Mouse (Mus musculus): ENCODE measurements around the gene Ep400. TPM values are rescaled to one million over a fixed set of nuclear protein-coding genes. Genes with fewer than 3 reads are reported as not detected.

Gene Ep400
- total RNA-seq, 2 experiments from 2014 or later = 34.9 to 51.7 TPM

DNA sequence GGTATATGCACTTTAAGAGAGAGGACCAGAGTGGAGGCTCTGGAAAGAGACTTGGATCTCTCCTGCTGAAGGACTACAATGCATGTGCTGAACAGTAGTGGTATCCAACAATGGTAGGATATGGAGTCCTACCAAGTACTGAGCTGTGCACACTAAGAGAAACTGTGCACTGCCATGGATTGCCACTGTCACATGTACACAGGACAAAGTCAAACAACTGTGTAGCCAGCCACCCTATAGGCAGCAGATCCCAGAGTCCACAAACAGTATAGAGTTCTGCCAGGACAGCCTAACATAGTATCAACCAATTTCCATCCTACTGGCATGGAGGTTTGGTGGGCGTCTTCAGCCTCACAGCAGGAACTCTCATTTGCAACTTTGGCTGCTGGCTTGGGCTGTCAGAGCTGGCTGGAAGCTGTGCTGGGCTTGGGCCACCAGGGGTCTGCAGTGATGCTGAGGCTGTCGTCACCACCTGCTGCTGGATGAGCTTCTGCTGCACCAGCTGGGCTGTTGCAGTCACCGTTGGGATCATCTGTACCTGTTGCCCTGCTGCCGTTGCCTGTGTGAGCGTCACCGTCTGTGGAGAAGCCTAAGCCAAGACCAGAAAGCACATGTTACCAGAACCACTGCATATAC is 104.9 kb downstream of the Ep400 start:
- DNase-seq = no peak

DNA sequence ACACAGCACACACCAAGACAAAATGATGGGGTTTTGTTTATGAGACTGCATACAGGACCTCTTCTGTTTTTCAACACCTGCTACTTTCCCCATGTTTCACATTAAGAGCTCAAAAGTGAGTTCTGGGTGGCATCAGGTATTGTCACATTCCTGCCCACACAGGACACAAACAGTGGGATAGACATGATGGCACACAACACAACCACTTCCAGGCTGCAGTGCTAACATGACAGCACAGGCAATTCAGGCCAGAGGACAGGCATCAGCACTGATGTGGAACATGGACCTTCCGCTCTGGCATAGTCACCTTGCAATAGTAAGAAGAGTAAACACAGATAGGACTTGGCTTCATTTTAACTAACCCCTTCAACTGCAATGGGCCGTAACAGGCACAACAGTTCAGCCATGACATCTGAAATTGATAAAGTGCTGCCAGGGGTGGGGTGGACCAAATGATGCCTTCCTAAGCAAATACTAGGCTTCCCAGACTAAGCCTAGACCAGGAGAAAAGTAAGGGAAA is 105.7 kb downstream of the Ep400 start:
- DNase-seq = no peak

DNA sequence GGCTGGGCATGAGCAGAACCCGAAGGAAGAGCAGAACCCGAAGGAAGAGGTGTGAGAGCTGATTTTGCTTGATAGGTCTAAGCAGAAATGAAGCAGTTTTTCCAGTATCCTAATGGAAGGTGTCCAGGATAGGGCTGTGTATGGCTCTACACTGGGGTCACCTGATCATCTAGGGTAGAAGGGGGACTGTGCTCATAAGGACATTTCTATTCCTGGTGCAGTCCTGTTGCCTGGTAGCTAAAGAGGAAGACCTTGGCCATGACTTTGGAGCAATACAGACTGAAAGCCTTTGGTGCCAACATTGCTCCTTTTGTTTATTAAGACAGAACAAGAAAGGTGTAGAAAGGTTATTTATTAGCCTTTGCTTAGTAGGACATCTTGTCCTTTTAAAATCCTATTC is 106.5 kb downstream of the Ep400 start:
- no peak for DNase-seq

DNA sequence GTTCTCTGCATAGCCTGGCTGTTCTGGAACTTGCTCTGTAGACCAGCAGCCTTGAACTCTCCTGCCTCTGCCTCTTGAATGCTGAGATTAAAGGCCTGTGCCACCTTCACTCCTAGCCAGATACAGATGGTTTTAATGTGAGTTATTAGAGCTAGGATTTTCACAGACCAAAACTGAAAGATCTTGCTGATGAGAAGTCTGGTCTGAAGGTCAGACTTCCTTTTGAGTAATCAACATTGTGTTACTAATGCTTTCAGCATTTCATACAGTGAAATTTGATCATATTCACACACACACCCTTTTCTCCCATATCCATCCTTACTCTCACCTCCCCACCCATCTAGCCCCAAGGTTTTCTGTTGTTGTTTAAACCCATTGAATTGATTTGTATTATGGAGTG is 110.8 kb downstream of the Ep400 start:
- no peak for DNase-seq

DNA sequence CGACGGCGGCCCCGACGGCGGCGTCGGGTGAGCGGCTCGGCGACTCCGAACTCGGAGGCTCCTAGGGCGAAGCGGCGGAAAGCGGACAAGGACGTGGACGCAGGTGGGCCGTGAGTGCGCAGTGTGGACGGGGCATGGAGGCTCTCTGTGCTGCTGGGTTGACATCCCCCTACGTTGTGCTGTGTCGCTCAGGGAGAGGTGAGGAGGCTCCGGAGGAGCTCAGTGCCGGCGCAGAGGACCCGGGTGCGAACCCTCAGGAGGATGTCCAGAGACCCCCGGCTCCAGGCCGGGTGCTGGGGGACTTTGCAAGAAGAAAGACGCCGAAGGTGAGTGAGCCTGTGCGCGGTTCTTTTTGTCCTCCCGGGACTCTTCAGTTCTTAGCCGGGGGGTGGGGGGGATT is 116.8 kb downstream of the Ep400 start:
- DNase-seq = no peak

DNA sequence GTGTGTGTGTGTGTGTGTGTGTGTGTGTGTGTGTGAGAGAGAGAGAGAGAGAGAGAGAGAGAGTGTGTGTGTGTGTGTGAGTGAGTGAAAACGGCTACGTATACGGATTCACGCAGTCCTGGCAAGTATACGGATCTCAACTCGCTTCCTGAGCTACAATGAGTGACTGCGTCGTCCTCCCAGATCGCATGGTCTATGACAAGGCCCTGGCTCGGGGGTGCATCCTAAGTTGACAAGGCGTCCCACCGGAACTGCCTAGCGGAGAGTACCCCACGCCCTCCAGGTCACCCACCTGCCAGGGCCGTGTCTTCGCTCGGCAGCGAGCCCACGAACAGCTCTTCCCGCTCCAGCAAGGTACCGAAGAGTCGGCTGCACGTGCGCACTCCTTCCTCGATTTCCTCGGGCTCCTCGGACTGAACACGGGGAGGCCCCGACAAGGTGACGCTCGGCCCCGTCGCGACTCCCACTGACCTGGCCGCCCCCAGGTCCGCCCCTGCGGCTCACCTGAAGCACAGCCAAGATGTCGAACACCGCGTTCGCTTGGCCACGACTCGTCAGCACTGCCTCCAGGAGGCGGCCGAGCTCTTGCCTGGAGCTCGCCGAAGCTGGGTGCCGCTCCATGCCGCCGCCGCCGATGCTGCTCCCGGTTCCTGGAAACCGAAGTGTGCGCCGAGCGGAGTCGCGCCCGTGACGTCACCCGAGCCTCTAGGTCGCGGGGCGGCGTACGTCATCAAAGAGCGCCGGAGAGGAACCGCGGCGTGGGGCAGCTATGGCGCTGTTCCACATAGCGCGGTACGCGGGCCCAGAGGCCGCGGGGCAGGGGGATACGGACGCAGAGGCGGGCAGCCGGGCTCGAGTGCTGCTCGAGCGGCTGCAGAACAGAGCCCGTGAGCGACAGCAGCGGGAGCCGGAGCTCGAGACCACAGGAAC is 117.5 kb downstream of the Ep400 start, which contains the start of the genes Noc4l and Ddx51:
TSS of gene Noc4l (minus strand) at position 699 of the 930 bp plus-strand sequence.
TSS of gene Ddx51 (plus strand) at position 733 of the 930 bp plus-strand sequence.
- peak; percentile 99 for DNase-seq

DNA sequence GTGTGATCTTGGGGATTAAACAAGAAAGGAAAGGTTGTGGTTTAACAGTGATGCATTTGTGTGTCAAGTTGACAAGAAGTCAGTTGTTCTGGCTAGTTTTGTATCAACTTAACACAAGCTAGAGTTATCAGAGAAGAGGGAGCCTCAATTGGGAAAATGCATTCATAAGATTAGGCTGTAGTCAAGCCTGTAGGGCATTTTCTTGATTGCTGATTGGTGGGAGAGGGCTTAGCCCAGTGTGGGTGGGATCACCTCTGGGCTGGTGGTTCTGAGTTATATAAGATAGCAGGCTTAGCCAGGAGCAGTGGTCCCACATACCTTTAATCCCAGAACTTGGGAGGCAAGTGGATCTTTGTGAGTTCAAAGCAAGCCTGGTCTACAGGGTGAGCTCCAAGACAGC is 124.1 kb downstream of the Ep400 start:
- no peak for DNase-seq

DNA sequence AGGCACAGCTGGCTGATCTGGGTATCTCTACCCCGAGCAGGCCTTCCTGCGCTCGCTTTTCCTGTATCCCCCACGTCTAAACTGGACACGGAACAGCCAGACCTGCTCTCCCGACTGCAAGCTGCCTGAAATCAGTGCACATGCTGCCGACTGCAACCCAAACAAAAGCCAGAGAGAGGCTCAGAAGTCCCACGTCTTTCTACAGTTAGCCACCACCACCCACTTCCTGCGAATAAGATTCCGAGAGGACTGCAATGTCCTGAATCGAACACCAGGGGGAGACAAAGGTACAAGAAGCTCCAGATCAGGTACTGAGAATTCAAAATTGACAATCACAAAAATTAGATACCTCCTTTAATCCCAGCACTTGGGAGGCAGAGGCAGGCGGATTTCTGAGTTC is 131.1 kb downstream of the Ep400 start:
- peak; percentile 46 for DNase-seq

DNA sequence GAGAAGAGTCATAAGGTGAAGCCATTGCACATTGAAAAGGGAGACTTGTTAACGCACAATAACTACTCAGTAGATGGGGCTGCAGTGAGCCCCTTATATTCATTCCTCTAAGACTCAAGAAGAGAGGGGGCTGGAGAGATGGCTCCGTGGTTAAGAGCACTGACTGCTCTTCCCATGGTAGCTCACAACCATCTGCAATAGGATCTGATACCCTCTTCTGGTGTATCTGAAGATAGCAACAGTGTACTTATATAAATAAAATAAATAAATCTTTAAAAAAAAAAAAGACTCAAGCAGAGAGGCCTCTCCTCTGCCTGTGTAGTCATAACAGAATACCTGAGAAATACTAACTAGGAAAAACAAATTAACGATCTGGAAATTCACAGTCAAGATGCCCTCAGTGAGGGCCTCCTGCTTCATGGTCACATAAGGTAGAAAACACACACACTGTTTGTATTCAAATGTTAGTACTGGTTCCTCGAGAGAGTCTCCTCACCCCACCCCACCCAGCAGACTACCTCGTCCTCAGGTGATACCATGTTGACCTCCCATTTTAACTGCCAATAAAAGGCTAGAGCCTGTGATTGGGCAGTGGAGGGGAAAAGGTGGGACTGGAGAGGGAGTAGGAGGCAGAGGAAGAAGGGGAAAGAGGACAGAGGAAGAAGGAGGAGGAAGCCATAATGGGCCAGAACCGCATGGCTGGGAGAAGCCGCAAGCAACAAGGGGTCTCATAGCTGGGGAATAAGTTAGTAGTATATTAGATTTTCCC is 132.0 kb downstream of the Ep400 start:
- no peak for DNase-seq

DNA sequence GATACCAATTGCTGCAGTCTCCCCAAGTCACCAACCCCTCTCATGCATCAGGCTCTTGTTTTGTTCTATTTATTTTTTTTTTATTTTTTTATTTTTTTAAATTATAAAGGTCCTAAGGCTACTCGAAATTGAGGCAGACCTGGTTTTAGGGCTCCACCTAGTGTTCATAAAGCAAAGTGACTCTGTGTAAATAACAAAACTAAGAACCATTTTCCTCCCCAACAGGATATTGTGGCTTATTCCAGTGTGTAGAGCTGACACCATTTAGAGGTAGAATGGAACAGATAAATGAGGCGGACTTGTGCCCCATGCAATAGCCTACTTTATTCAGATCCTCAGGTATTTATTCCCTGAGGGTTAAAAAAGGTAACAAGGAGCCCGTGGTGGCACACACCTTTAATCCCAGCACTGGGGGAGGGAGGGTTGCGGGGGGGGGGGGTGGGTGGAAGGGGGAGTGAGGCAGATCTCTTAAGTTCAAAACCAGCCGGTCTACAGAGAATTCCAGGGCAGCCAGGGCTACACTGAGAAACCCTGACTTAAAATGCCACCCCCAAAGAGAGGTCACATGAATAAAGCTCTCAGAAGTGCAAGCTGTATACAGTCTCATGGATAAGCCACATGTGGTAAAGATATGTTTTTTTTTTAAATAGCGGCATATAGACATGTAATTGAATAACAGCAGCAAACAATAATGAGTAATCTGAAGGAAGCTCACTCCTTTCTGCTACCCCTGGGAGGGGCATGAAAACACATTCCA is 134.4 kb downstream of the Ep400 start:
- no peak for DNase-seq

DNA sequence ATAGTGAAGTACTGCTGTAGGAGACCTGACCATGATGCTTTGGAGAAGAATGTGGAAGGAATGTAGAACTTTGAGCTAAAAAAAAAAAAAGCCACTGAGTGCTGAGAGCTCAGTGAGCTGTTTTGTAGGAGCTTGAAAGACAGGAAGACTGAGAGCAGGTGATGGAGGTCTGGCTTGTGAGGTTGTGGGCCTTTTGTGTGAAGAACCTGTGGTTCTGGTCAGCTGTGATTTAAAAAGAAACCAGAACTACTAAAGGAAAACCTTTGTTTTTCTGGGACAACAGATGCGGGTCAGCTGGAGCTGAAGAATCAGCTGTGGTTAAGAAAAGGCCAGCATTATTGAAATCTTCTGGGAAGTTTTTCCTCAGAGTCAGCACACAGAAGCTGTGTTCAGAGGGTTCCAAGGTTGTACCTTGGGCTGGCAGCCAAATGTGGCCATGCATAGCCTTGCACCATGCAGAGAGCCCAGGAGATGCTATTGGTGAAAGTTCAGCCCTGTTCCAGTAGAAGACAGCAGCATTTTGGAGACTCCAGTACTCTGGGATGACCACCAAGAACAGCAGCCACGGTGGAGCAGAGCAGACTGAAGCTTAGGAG is 140.9 kb downstream of the Ep400 start:
- no peak for DNase-seq

DNA sequence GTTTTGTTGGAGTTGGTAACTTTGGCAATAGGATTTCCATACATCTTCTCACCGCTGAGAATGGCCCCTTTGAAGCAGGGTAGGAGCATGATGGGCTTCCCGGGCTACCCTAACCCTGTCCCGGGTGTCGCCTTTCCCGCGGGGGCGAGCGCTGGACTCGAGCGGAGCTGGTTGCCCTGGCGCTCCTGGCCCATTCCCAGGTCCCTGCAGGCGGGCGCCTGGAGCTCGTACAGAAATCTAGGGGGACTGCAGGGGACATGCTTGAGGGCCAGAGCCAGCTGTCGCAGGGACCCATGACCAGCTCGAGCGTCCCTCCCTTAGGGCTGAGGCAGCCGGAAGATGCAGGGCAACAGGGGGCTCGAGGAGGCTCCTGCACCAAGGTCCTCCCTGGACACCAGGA is 142.4 kb downstream of the Ep400 start:
- DNase-seq = peak; percentile 37

DNA sequence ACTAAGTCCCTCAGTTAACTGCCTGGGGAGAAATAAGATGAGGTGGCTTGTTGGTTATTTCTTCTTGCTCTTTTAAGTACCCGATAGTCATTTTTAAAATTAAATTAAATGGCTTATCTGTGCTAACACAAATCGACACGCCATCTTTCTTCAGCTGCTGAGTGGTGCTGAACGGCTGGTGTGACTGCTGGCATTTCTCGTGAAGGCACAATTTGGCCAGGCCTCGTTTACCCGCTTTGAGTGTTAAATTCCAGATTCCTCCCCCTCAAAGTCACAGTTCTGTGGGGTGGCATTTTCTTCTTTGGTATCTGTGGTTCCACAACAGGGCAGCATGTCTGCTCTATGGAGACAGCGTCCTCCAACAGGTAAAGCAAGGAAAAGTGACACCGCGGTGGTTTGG is 143.2 kb downstream of the Ep400 start:
- no peak for DNase-seq

DNA sequence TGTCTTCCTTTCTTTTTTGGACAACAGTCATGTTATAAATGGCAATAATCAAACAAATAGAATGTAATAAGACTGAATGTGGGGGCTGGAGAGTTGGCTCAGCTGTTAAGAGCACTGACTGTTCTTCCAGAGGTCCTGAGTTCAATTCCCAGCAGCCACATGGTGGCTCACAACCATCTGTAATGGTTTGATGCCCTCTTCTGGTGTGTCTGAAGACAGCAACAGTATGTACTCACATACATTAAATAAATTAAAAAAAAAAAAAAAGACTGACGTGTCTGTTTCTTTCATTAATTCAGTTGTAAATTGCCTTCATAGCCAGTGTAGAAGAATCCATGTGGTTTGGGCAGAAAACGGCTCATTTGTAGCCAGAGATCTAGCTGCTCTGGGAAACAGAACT is 146.2 kb downstream of the Ep400 start:
- no peak for DNase-seq

DNA sequence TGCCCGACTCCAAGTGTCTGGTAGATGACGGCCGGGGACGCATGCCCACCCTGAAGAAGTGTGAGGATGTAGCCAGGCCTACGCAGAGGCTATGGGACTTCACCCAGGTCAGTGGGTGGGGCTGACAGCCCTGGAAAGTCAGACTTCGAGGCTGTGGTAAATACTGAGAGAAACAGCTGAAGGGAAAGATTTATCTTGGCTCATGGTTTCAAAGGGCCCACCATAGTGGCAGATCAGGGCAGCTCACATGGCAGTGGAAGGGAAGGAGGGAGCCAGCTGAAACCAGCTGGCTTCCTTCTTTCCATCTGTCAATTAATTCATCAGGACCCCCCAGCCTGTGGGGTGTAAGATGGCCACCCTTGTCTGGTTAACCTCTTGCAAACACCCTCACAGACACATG is 151.3 kb downstream of the Ep400 start:
- no peak for DNase-seq

Small RNA genes within 50 kb of the gene (microRNA-seq; reads per million reads assigned to microRNA genes)
- 0.50 to 0.95 reads per million in 2 experiments for gene Mir7026

Other genes with a start within 250 kb of the Ep400 start
- under 1 TPM in 1 of 2 experiments, not detected in 1; 0.11 TPM for gene Galnt9, start 226.4 kb downstream of the Ep400 start, total RNA-seq (2021)
- gene Noc4l, start 117.3 kb downstream of the Ep400 start, total RNA-seq (2021) = 10 to 100 TPM; 15.5 to 16.9 TPM
- 10 to 100 TPM in 1 of 2 experiments, 1 to 10 TPM in 1; 9.5 to 10.8 TPM for gene Ddx51, start 117.3 kb downstream of the Ep400 start, total RNA-seq (2021)
- 10 to 100 TPM; 14.1 to 15.9 TPM for gene Pus1, start 9.9 kb upstream of the Ep400 start, total RNA-seq (2021)
- gene Ulk1, start 39.4 kb upstream of the Ep400 start, total RNA-seq (2021) = 10 to 100 TPM; 26.2 to 34.1 TPM
- 10 to 100 TPM; 12.0 to 12.8 TPM for gene Hscb, start 69.1 kb upstream of the Ep400 start, total RNA-seq (2021)
- gene Chek2, start 69.3 kb upstream of the Ep400 start, total RNA-seq (2021) = 1 to 10 TPM; 3.8 to 5.0 TPM
- 10 to 100 TPM; 24.5 to 25.2 TPM for gene Ttc28, start 109.1 kb upstream of the Ep400 start, total RNA-seq (2021)